Mouse (Mus musculus): ENCODE measurements at regions not wholly inside any gene's neighbourhood (a gene's known extent, or its start where the extent isn't known, plus 50 kb on each side); places are given as distances from the start of the nearest gene placed in this dataset.

- intact Hi-C loops (cut with DNase I) = loop anchor here (10.0 kb wide), 1 partner anchor 110 kb away; no protein-coding TSS in a partner anchor
- Histone ChIP-seq H3K9ac (ENCODE audit: low read depth, low read length) (no peak overlapping the region), H3K27me3 (ENCODE audit: control insufficient read depth, insufficient read depth, low read length) (0 out of 2 replicates have a peak, but pooled peaks cover 1% of the 10 kb centered on the region), H3K4me1 (ENCODE audit: control insufficient read depth, insufficient read depth, low read length) (peaks cover 13% of the 10 kb centered on the region), H3K27ac (no peak overlapping the region), H3K36me3 (ENCODE audit: control insufficient read depth, insufficient read depth, low read length) (no peaks in the 10 kb centered on the region), H3K79me2 (replicated peaks; ENCODE audit: control insufficient read depth, insufficient read depth, low read length) (no peaks in the 10 kb centered on the region), H3K4me3 (no peak overlapping the region)
- 71% methylated on average over 6 of the region's 6 CpGs for WGBS
- no peak for TF ChIP-seq CTCF (IDR thresholded peaks at IDR 0.05)
- TF ChIP-seq EP300 (IDR thresholded peaks at IDR 0.05; ENCODE audit: insufficient read depth, low read depth, low read length) = no peak
- no peak for TF ChIP-seq POLR2A (IDR thresholded peaks at IDR 0.05; ENCODE audit: insufficient read depth, low read depth, low read length)
- peak in 1 of 2 experiments; percentile 21 for DNase-seq
Observed at GRCm38 (mm10) chr14:33804721-33805120, 118.7 kb upstream of the Gdf10 start.

- no peak overlapping the region for H3K4me3 ChIP-seq
- no peaks in the 10 kb centered on the region for H3K79me2 ChIP-seq (replicated peaks; ENCODE audit: control insufficient read depth, insufficient read depth, low read length)
- DNase-seq = no peak
- no peak overlapping the region for H3K27ac ChIP-seq
- TF ChIP-seq CTCF (IDR thresholded peaks at IDR 0.05) = no peak
- no peak for TF ChIP-seq EP300 (IDR thresholded peaks at IDR 0.05; ENCODE audit: insufficient read depth, low read depth, low read length)
- no peak for TF ChIP-seq POLR2A (IDR thresholded peaks at IDR 0.05; ENCODE audit: insufficient read depth, low read depth, low read length)
- intact Hi-C loops (cut with DNase I) = loop anchor here (10.0 kb wide), 1 partner anchor 112 kb away; no protein-coding TSS in a partner anchor
- no peak overlapping the region for H3K9ac ChIP-seq (ENCODE audit: low read depth, low read length)
- peaks cover 13% of the 10 kb centered on the region for H3K4me1 ChIP-seq (ENCODE audit: control insufficient read depth, insufficient read depth, low read length)
- H3K36me3 ChIP-seq (ENCODE audit: control insufficient read depth, insufficient read depth, low read length) = no peaks in the 10 kb centered on the region
- H3K27me3 ChIP-seq (ENCODE audit: control insufficient read depth, insufficient read depth, low read length) = no peaks in the 10 kb centered on the region
- WGBS = 57% methylated on average over 7 of the region's 7 CpGs
Observed at GRCm38 (mm10) chr14:33807196-33807595, 116.2 kb upstream of the Gdf10 start.

- WGBS = 22% methylated on average over 11 of the region's 11 CpGs
- no peak overlapping the region for H3K9ac ChIP-seq (ENCODE audit: low read depth, low read length)
- intact Hi-C loops (cut with DNase I) = loop anchor here (10.0 kb wide), 1 partner anchor 114 kb away; no protein-coding TSS in a partner anchor
- H3K79me2 ChIP-seq (replicated peaks; ENCODE audit: control insufficient read depth, insufficient read depth, low read length) = no peaks in the 10 kb centered on the region
- TF ChIP-seq EP300 (IDR thresholded peaks at IDR 0.05; ENCODE audit: insufficient read depth, low read depth, low read length) = 0 out of 2 replicates have a peak, but pooled peaks have one; percentile 41
- TF ChIP-seq CTCF (IDR thresholded peaks at IDR 0.05) = no peak
- H3K36me3 ChIP-seq (ENCODE audit: control insufficient read depth, insufficient read depth, low read length) = no peaks in the 10 kb centered on the region
- no peak overlapping the region; the same call in none of the 2 replicates for H3K27ac ChIP-seq
- H3K4me1 ChIP-seq (ENCODE audit: control insufficient read depth, insufficient read depth, low read length) = peaks cover 13% of the 10 kb centered on the region
- no peaks in the 10 kb centered on the region for H3K27me3 ChIP-seq (ENCODE audit: control insufficient read depth, insufficient read depth, low read length)
- peak; percentile 51 to 57 for DNase-seq
- no peak overlapping the region for H3K4me3 ChIP-seq
Observed at GRCm38 (mm10) chr14:33808593-33809265, 114.7 kb upstream of the Gdf10 start.

GRCm38 (mm10) chr14:33810584-33810983, 112.8 kb upstream of the Gdf10 start:
- Histone ChIP-seq H3K79me2 (replicated peaks; ENCODE audit: control insufficient read depth, insufficient read depth, low read length) (no peaks in the 10 kb centered on the region), H3K27me3 (ENCODE audit: control insufficient read depth, insufficient read depth, low read length) (no peaks in the 10 kb centered on the region), H3K4me3 (no peak overlapping the region), H3K27ac (no peak overlapping the region), H3K36me3 (ENCODE audit: control insufficient read depth, insufficient read depth, low read length) (no peaks in the 10 kb centered on the region), H3K4me1 (ENCODE audit: control insufficient read depth, insufficient read depth, low read length) (peaks cover 11% of the 10 kb centered on the region), H3K9ac (ENCODE audit: low read depth, low read length) (no peak overlapping the region)
- TF ChIP-seq EP300 (IDR thresholded peaks at IDR 0.05; ENCODE audit: insufficient read depth, low read depth, low read length) (no peak), POLR2A (IDR thresholded peaks at IDR 0.05; ENCODE audit: insufficient read depth, low read depth, low read length) (no peak), CTCF (IDR thresholded peaks at IDR 0.05) (no peak)
- DNase-seq = no peak
- WGBS = 93% methylated on average over 4 of the region's 4 CpGs
- intact Hi-C loops (cut with DNase I) = no loop called here

- DNase-seq = no peak
- H3K4me1 ChIP-seq (ENCODE audit: control insufficient read depth, insufficient read depth, low read length) = peaks cover 11% of the 10 kb centered on the region
- H3K4me3 ChIP-seq = no peak overlapping the region
- no peaks in the 10 kb centered on the region for H3K27me3 ChIP-seq (ENCODE audit: control insufficient read depth, insufficient read depth, low read length)
- intact Hi-C loops (cut with DNase I) = no loop called here
- H3K9ac ChIP-seq (ENCODE audit: low read depth, low read length) = no peak overlapping the region
- TF ChIP-seq CTCF (IDR thresholded peaks at IDR 0.05) (no peak), POLR2A (IDR thresholded peaks at IDR 0.05; ENCODE audit: insufficient read depth, low read depth, low read length) (no peak), EP300 (IDR thresholded peaks at IDR 0.05; ENCODE audit: insufficient read depth, low read depth, low read length) (no peak)
- no peaks in the 10 kb centered on the region for H3K79me2 ChIP-seq (replicated peaks; ENCODE audit: control insufficient read depth, insufficient read depth, low read length)
- H3K36me3 ChIP-seq (ENCODE audit: control insufficient read depth, insufficient read depth, low read length) = no peaks in the 10 kb centered on the region
- H3K27ac ChIP-seq = no peak overlapping the region
- WGBS = 73% methylated on average over 3 of the region's 3 CpGs
Observed at GRCm38 (mm10) chr14:33811241-33811640, 112.1 kb upstream of the Gdf10 start.

- no peak for TF ChIP-seq CTCF (IDR thresholded peaks at IDR 0.05)
- no peak for TF ChIP-seq EP300 (IDR thresholded peaks at IDR 0.05; ENCODE audit: insufficient read depth, low read depth, low read length)
- no peak for TF ChIP-seq POLR2A (IDR thresholded peaks at IDR 0.05; ENCODE audit: insufficient read depth, low read depth, low read length)
- intact Hi-C loops (cut with DNase I) = no loop called here
- Histone ChIP-seq H3K9ac (ENCODE audit: low read depth, low read length) (no peak overlapping the region), H3K36me3 (ENCODE audit: control insufficient read depth, insufficient read depth, low read length) (no peaks in the 10 kb centered on the region), H3K4me1 (ENCODE audit: control insufficient read depth, insufficient read depth, low read length) (peaks cover 11% of the 10 kb centered on the region), H3K27me3 (ENCODE audit: control insufficient read depth, insufficient read depth, low read length) (no peaks in the 10 kb centered on the region), H3K79me2 (replicated peaks; ENCODE audit: control insufficient read depth, insufficient read depth, low read length) (no peaks in the 10 kb centered on the region), H3K4me3 (no peak overlapping the region), H3K27ac (no peak overlapping the region)
- WGBS = 79% methylated on average over 8 of the region's 8 CpGs
- no peak for DNase-seq
Observed at GRCm38 (mm10) chr14:33812266-33812665, 111.1 kb upstream of the Gdf10 start.

Measured in heart, adult 2 months (tissue).